Mouse (Mus musculus): ENCODE measurements around the gene Vash2.

- TF ChIP-seq CTCF (IDR thresholded peaks at IDR 0.05; ENCODE audit: low read depth, low read length) (peak; percentile 33), POLR2A (IDR thresholded peaks at IDR 0.05; ENCODE audit: insufficient read depth, low read length) (no peak)
Measured at GRCm38 (mm10) chr1:190989437-190990082, 10.5 kb upstream of the Vash2 start.
